Comparison of ENCODE assay signal across 16 mouse cellular contexts in the genomic region with DNA sequence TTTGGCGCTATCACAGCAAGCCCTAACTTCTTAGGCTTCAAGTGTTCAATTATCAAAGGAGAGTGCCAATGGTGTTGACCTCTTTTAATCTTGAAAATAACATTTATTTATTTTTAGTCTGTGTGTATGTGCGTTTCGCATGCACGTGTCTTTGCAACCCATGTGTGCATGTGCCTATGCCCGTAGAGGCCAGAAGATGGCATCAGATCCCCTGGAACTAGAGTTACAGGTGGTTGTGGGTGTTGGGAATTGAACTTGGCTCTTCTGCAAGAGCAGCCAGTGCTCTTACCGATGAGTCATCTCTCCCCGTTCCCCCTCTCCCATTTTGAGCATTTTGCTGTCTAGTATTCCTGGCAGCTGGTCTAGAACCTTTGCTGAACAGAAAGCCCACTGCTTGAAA.
DNase-seq lines count a peak whose midpoint lies in the region; ATAC-seq and TF ChIP-seq lines count a peak whose summit lies in the region.
"Had no signal": no experiment of that assay in that cellular context is flagged by ENCODE, and none has a peak within 500 bp of the region (broad histone marks: within the 10 kb centered on the region; RNA-seq: fewer than 3 reads in every experiment).

No protein-coding gene starts in this region.

- TF ChIP-seq POLR2A in lung, adult 2 months (IDR thresholded peaks at IDR 0.05; ENCODE audit: borderline replicate concordance, extremely low read depth, low read depth, low read length), result no peak
- TF ChIP-seq POLR2A in ES-Bruce4 (IDR thresholded peaks at IDR 0.05; ENCODE audit: insufficient read depth, low read length), result no peak

- H3K27ac ChIP-seq in heart, postnatal 0 days (ENCODE audit: low read depth), result no peak overlapping the region
- H3K27ac ChIP-seq in ES-Bruce4 (ENCODE audit: insufficient read depth, low read length), result no peak overlapping the region
- H3K27ac ChIP-seq in brown adipose tissue, adult 24 weeks (replicated peaks; ENCODE audit: low read depth, low read length), result 0 out of 2 replicates have a peak overlapping the region, but pooled peaks have one; percentile 23
- H3K27ac ChIP-seq: embryonic facial prominence, embryonic 10.5 days; limb, embryonic 10.5 days; lung, embryonic 15.5 days; midbrain, embryonic 12.5 days had no signal

- DNase-seq in heart, postnatal 0 days (ENCODE audit: low spot score), result no peak
- no peak for DNase-seq in heart, adult 18-20 months
- no peak for DNase-seq in lung, adult 2 months
- DNase-seq in lung, postnatal 36 days, result no peak
- DNase-seq in spleen, postnatal 14 days (ENCODE audit: low spot score in 2 of 2), result no peak
- no peak for DNase-seq in kidney, postnatal 36 days
- DNase-seq: cerebellum, adult 18-20 months; heart, postnatal 10 days had no signal

- WGBS in heart, postnatal 0 days, result 82% methylated on average over 7 of the region's 7 CpGs
- WGBS in lung, adult 2 months, result 81% methylated on average over 7 of the region's 7 CpGs

- TF ChIP-seq EP300 in heart, postnatal 0 days (IDR thresholded peaks at IDR 0.05; ENCODE audit: low read depth), result no peak
- no peak for TF ChIP-seq EP300 in ES-Bruce4 (IDR thresholded peaks at IDR 0.05; ENCODE audit: insufficient read depth, low read depth, low read length)

- ATAC-seq in heart, postnatal 0 days (ENCODE audit: insufficient read depth, low read depth), result no peak
- ATAC-seq: activated CD4-positive, CD25-positive, alpha-beta regulatory T cell, adult 4 months; CD4-positive, CD25-positive, alpha-beta regulatory T cell, adult 4 months had no signal

- peaks cover 10% of the 10 kb centered on the region; the same call in 1 of the 2 replicates for H3K36me3 ChIP-seq in heart, postnatal 0 days (replicated peaks; ENCODE audit: control insufficient read depth, insufficient read depth, low read length)
- no peaks in the 10 kb centered on the region for H3K36me3 ChIP-seq in ES-Bruce4 (ENCODE audit: control insufficient read depth, insufficient read depth, low read length, poor library complexity, severe bottlenecking)
- H3K36me3 ChIP-seq: embryonic facial prominence, embryonic 10.5 days; limb, embryonic 10.5 days; midbrain, embryonic 12.5 days had no signal

- peak; percentile 15; the same call in 1 of the 2 replicates for TF ChIP-seq CTCF in heart, postnatal 0 days (IDR thresholded peaks at IDR 0.05; ENCODE audit: low read depth)
- peak; percentile 32; the same call in 1 of the 2 replicates for TF ChIP-seq CTCF in lung, adult 2 months (IDR thresholded peaks at IDR 0.05; ENCODE audit: insufficient read depth, low read length)
- peak; percentile 57 for TF ChIP-seq CTCF in ES-Bruce4 (IDR thresholded peaks at IDR 0.05; ENCODE audit: low read depth, low read length)

- H3K4me2 ChIP-seq in heart, postnatal 0 days (ENCODE audit: low read depth, low read length), result no peak overlapping the region
- H3K4me2 ChIP-seq: lung, embryonic 15.5 days; midbrain, embryonic 12.5 days had no signal

- peaks cover 17% of the 10 kb centered on the region for H3K4me1 ChIP-seq in heart, postnatal 0 days (ENCODE audit: control insufficient read depth, insufficient read depth)
- H3K4me1 ChIP-seq in lung, adult 2 months (ENCODE audit: control insufficient read depth, insufficient read depth, low read length), result peaks cover 20% of the 10 kb centered on the region
- H3K4me1 ChIP-seq in ES-Bruce4 (ENCODE audit: control insufficient read depth, insufficient read depth, low read length), result no peaks in the 10 kb centered on the region
- H3K4me1 ChIP-seq in brown adipose tissue, adult 24 weeks (ENCODE audit: control insufficient read depth, insufficient read depth, insufficient read length, low read length), result peaks cover 30% of the 10 kb centered on the region
- H3K4me1 ChIP-seq: limb, embryonic 10.5 days; midbrain, embryonic 12.5 days had no signal

- no peak overlapping the region for H3K9ac ChIP-seq in heart, postnatal 0 days (replicated peaks; ENCODE audit: low read depth, low read length)
- no peak overlapping the region for H3K9ac ChIP-seq in ES-Bruce4 (ENCODE audit: low read depth, poor library complexity, severe bottlenecking)
- H3K9ac ChIP-seq: lung, embryonic 15.5 days; midbrain, embryonic 12.5 days had no signal

- no peaks in the 10 kb centered on the region for H3K27me3 ChIP-seq in heart, postnatal 0 days (ENCODE audit: control insufficient read depth, insufficient read depth, low read length)
- H3K27me3 ChIP-seq in ES-Bruce4 (ENCODE audit: control insufficient read depth, insufficient read depth, low read length, poor library complexity, severe bottlenecking), result no peaks in the 10 kb centered on the region
- H3K27me3 ChIP-seq: lung, embryonic 15.5 days; midbrain, embryonic 12.5 days had no signal

- H3K9me3 ChIP-seq in heart, postnatal 0 days (replicated peaks; ENCODE audit: control insufficient read depth, low read length), result no peaks in the 10 kb centered on the region
- H3K9me3 ChIP-seq in ES-Bruce4 (replicated peaks; ENCODE audit: control insufficient read depth, insufficient read depth, low read length, poor library complexity, severe bottlenecking), result 0 out of 2 replicates have a peak, but pooled peaks cover 7% of the 10 kb centered on the region
- H3K9me3 ChIP-seq: limb, embryonic 10.5 days; lung, embryonic 15.5 days had no signal

- H3K4me3 ChIP-seq in heart, postnatal 0 days (ENCODE audit: low read depth, low read length), result no peak overlapping the region
- H3K4me3 ChIP-seq in lung, adult 2 months (replicated peaks; ENCODE audit: extremely low read depth, low read depth, low read length), result no peak overlapping the region
- H3K4me3 ChIP-seq in ES-Bruce4 (ENCODE audit: low read depth, low read length), result no peak overlapping the region
- no peak overlapping the region for H3K4me3 ChIP-seq in brown adipose tissue, adult 24 weeks (ENCODE audit: insufficient read depth, low read depth, low read length)
- H3K4me3 ChIP-seq: embryonic facial prominence, embryonic 10.5 days; limb, embryonic 10.5 days; lung, embryonic 15.5 days; midbrain, embryonic 12.5 days had no signal
